Mouse (Mus musculus) kidney, embryonic 16.5 days (tissue): ENCODE measurements around the gene Myom1. TPM values are rescaled to one million over a fixed set of nuclear protein-coding genes. Genes with fewer than 3 reads are reported as not detected.

Experiments used
- ATAC-seq: fragments of 200-750 bp; cut with Nextera tagmentation; 2 replicates; pipeline ENCODE4 v1.8.0; 2017; ENCODE audit warnings: moderate TSS enrichment; ENCODE audit not compliant: low FRiP score, low TSS enrichment
- H3K27ac ChIP-seq: fragments of 300-500 bp; sonication (generic); 2 replicates; pipeline ENCODE4 v1.5.1; 2014; ENCODE audit warnings: low read length
- H3K27me3 ChIP-seq: fragments of 300-500 bp; sonication (generic); 2 replicates; pipeline ENCODE4 v1.6.1; 2014; ENCODE audit warnings: low read length, control low read depth, mixed read lengths; ENCODE audit not compliant: insufficient read depth
- H3K36me3 ChIP-seq: fragments of 300-500 bp; sonication (generic); 2 replicates; pipeline ENCODE4 v1.6.1; 2014; ENCODE audit warnings: low read length, control low read depth, mixed read lengths; ENCODE audit not compliant: insufficient read depth
- H3K4me1 ChIP-seq: fragments of 300-500 bp; sonication (generic); 2 replicates; pipeline ENCODE4 v1.6.1; 2014; ENCODE audit warnings: low read length, control low read depth, mixed read lengths; ENCODE audit not compliant: insufficient read depth
- H3K4me2 ChIP-seq: fragments of 300-500 bp; sonication (generic); replicated peaks from 2 replicates; pipeline ENCODE4 v1.6.1; 2014; ENCODE audit warnings: low read depth, low read length
- H3K4me3 ChIP-seq: fragments of 300-500 bp; sonication (generic); 2 replicates; pipeline ENCODE4 v1.5.1; 2014; ENCODE audit warnings: mild to moderate bottlenecking, low read length
- H3K9ac ChIP-seq: fragments of 300-500 bp; sonication (generic); replicated peaks from 2 replicates; pipeline ENCODE4 v1.6.1; 2014; ENCODE audit warnings: low read length
- H3K9me3 ChIP-seq: fragments of 300-500 bp; sonication (generic); 2 replicates; pipeline ENCODE4 v1.6.1; 2016; ENCODE audit warnings: low read length, control low read depth
- WGBS: fragments of 180-500 bp; shearing (Covaris S2); extraction: QIAGEN DNeasy Blood & Tissue Kit; methylation state at CpG from one replicate; pipeline ENCODE4 v1.1.7; 2014; 5-methylcytosine and 5-hydroxymethylcytosine counted together
- polyA plus RNA-seq: library from polyadenylated mRNA; unstranded; fragments of >200 nt; fragmentation: Nextera tagmentation; extraction: Ambion mirVana; gene quantifications from 2 replicates; pipeline ENCODE4 v1.2.1, GENCODE M21; 2015

Gene Myom1
- polyA plus RNA-seq, 1 experiment from 2014 or later: 4.7 TPM

DNA sequence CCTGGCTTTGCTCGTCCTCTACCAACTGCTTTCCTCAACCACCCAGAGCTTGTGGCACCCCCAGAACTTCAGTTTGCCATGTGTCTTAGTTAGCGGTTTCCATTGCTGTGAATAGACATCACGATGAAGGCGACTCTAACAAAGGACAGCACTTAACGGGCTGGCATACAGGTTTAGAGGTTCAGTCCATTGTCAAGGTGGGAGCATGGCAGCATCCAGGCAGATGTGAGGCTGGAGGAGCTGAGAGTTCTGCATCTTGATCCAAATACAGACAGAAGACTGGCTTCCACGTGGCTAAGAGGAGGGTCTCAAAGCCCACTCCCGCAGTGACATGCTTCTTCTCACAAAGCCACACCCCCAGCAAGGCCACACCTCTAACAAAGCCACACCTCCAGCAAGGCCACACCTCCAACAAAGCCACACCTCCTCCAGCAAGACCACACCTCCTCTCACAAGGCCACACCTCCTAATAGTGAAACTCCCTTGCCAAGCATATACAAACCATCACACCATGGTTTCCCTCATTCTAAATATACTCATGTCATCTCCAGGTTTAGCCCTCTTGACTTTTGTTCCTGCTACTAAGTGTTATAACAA, 8.3 kb downstream of the Myom1 start:
- WGBS: 73% methylated on average over 7 of the region's 7 CpGs
- H3K4me2 ChIP-seq: no peak overlapping the region
- no peak overlapping the region for H3K27ac ChIP-seq
- no peak for ATAC-seq
- no peak overlapping the region for H3K9ac ChIP-seq
- H3K4me3 ChIP-seq: no peak overlapping the region
- peaks cover 14% of the 10 kb centered on the region for H3K4me1 ChIP-seq
- no peaks in the 10 kb centered on the region for H3K9me3 ChIP-seq
- no peaks in the 10 kb centered on the region for H3K36me3 ChIP-seq
- H3K27me3 ChIP-seq: no peaks in the 10 kb centered on the region

DNA sequence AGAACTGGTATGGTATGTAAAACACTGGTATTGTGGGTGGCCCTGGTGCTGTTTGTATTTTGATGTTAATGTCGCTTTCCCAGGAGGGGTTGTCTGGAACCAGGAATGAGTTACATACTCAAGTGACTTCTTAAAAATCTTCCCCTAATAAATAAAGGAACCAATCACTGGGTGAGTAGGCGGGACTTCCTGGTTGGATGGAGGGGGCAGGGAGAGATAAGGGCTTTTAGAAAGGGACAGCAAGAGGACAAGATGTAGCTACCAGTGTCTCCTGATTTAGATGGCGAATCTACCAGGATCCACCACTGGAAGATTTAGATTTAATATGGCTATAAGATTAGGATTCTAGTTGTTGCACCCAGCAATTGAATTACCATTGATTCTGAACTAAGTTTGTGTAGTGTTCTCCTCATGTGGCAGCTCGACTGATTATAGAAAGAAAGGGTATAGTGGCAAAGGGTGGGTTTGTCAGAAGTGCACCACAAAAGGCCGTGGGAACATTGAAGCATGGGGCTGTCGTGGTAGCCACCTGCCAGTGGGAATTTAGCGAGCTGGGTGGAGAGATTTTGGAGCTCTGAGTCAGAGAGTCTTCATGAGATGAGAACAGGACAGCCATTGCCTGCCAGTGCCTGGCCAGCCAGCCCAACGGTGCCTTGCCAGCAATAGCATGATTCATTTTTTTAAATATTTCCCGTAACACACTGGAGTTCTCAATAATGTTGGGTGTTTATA, 9.7 kb downstream of the Myom1 start:
- no peak overlapping the region for H3K4me2 ChIP-seq
- H3K9me3 ChIP-seq: no peaks in the 10 kb centered on the region
- H3K36me3 ChIP-seq: no peaks in the 10 kb centered on the region
- H3K27me3 ChIP-seq: no peaks in the 10 kb centered on the region
- H3K27ac ChIP-seq: no peak overlapping the region
- 84% methylated on average over 9 of the region's 9 CpGs for WGBS
- no peak overlapping the region for H3K9ac ChIP-seq
- peaks cover 14% of the 10 kb centered on the region for H3K4me1 ChIP-seq
- ATAC-seq: no peak
- no peak overlapping the region for H3K4me3 ChIP-seq

DNA sequence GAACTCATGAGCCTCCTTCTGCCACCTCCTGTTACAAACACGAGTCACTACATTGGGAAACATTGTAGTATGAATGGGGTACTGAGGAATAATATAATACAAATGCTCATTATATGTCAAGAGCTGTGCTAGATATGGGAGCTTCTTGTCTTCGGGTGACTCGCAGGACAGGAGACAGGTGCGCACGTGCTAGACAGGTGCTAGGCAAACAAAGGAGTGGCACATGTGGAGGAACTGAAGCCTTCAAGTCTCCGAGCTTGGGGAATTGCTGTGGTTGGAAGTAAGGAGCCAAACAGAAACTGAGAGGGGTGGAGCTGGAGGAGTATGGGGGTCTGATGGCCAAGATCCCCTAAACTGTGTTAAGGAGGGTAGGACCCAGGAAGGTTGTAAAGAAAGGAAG, 10.7 kb downstream of the Myom1 start:
- no peaks in the 10 kb centered on the region for H3K36me3 ChIP-seq
- 83% methylated on average over 6 of the region's 6 CpGs for WGBS
- H3K27ac ChIP-seq: no peak overlapping the region
- no peak overlapping the region for H3K4me2 ChIP-seq
- no peaks in the 10 kb centered on the region for H3K9me3 ChIP-seq
- no peak overlapping the region for H3K4me3 ChIP-seq
- no peaks in the 10 kb centered on the region for H3K27me3 ChIP-seq
- ATAC-seq: no peak
- H3K9ac ChIP-seq: no peak overlapping the region
- peaks cover 14% of the 10 kb centered on the region for H3K4me1 ChIP-seq

DNA sequence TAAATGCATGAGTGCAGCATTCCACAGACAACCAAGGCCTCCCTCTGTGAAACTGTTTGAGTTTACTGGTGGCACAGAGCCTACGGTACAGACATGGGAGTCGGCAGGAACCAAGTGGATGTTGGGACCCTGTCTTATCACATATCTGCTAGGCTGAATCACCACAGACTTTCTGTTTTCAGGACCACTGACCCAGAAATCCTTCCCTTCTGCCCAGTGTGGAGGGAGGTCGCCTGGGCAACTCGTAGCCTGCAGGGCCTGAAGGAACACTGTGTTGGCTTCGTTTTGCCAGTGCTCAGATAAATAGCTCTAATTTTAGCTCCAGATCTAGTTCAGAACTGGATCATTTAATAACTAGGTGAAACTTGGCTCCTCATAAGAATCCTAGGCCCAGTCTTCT, 12.5 kb downstream of the Myom1 start:
- no peaks in the 10 kb centered on the region for H3K27me3 ChIP-seq
- H3K4me3 ChIP-seq: no peak overlapping the region
- no peaks in the 10 kb centered on the region for H3K36me3 ChIP-seq
- peak overlapping the region; percentile 71 for H3K27ac ChIP-seq
- peak; percentile 58; the same call in 1 of the 2 replicates for ATAC-seq
- H3K9ac ChIP-seq: peak overlapping the region; percentile 31; the same call in 1 of the 2 replicates
- 46% methylated on average over 5 of the region's 5 CpGs for WGBS
- peaks cover 23% of the 10 kb centered on the region for H3K4me1 ChIP-seq
- H3K9me3 ChIP-seq: no peaks in the 10 kb centered on the region
- no peak overlapping the region for H3K4me2 ChIP-seq

DNA sequence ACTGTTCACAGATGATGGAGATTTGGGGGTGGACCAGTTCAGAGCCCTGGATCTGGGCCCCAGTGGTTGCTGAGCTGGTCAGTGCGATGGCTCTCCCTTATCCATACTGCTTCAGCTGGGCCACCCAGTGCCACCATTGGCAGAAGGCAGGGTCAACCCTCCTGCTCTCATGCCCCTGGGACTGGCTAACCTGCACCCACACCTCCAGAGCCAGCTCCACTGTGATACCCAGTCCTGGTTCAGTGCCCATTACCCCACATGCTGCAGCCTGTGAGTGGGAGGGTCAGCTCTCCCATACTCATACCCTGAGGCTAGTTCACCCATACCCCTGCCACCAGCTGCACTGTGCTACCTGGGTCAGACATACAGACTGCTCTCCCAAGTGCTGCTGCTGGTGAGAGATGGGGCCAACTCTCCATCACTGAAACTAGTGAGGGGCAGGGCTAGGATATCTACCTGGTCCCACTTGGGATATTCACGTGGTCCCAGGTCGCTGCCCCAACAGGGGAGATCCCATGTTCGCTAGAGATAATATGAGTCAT, 15.1 kb downstream of the Myom1 start:
- WGBS: 93% methylated on average over 4 of the region's 4 CpGs
- no peak overlapping the region for H3K4me3 ChIP-seq
- H3K9me3 ChIP-seq: no peaks in the 10 kb centered on the region
- no peaks in the 10 kb centered on the region for H3K36me3 ChIP-seq
- no peak overlapping the region for H3K4me2 ChIP-seq
- peaks cover 23% of the 10 kb centered on the region for H3K4me1 ChIP-seq
- no peaks in the 10 kb centered on the region for H3K27me3 ChIP-seq
- no peak overlapping the region for H3K9ac ChIP-seq
- H3K27ac ChIP-seq: no peak overlapping the region
- ATAC-seq: peak; percentile 32; the same call in 1 of the 2 replicates

DNA sequence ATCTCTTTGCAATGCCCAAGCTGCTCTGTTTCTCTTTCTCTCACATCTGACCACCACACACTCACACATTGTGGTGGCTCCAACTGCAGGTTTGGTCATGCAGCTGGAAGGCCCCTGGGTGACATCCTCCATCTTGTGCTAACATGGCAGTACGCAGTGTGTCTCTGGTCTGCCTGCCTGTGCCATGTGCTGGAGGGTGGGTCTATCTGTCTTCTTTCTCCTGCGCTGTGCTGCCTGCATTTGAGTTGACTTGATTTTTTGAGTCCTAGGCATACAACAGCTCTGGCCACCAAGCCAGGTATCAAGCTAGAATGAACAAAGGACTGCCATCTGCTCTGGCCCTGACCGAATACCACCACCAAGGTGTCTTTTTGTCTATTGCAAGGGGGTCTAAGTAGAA, 15.7 kb downstream of the Myom1 start:
- Histone ChIP-seq H3K36me3 (no peaks in the 10 kb centered on the region), H3K9me3 (no peaks in the 10 kb centered on the region), H3K4me3 (no peak overlapping the region), H3K4me1 (peaks cover 23% of the 10 kb centered on the region), H3K27me3 (no peaks in the 10 kb centered on the region), H3K9ac (no peak overlapping the region), H3K27ac (no peak overlapping the region), H3K4me2 (no peak overlapping the region)
- no peak for ATAC-seq
- 92% methylated on average over 3 of the region's 3 CpGs for WGBS

DNA sequence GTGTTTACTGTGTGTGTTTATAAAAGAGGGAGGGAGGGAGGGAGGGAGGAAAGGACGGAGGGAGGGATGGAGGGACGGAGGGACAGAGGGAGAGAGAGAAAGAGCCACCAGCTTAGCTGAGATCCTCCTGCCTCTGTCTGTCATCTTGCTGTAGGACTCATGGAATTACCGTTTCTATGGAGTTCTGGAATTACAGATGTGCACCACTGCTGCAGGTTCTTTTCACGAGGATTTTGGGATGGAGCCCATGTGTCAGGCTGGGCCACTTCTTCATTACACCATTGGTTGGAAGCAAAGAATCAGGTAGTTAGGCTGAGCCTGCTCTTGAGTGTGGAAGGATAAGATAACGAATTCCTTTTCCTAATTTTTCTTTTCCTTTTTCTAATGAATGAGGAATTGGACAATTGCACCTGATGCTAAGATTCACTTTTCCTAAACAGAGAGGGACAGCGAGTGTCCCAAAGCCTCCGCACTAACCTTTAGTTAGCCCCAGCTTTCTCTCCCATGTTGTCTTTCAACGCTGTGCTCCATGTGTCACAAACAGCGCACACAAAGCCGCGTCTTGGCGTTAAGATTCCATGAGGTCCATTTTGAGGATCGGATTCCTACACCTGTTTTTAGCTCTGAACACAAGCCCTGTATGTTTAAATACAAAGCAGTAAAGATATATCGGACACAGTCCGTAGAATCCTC, 16.3 kb downstream of the Myom1 start:
- Histone ChIP-seq H3K27ac (no peak overlapping the region), H3K4me1 (peaks cover 23% of the 10 kb centered on the region), H3K9me3 (no peaks in the 10 kb centered on the region), H3K4me2 (no peak overlapping the region), H3K9ac (no peak overlapping the region), H3K27me3 (no peaks in the 10 kb centered on the region), H3K36me3 (no peaks in the 10 kb centered on the region), H3K4me3 (no peak overlapping the region)
- 82% methylated on average over 15 of the region's 15 CpGs for WGBS
- ATAC-seq: no peak

DNA sequence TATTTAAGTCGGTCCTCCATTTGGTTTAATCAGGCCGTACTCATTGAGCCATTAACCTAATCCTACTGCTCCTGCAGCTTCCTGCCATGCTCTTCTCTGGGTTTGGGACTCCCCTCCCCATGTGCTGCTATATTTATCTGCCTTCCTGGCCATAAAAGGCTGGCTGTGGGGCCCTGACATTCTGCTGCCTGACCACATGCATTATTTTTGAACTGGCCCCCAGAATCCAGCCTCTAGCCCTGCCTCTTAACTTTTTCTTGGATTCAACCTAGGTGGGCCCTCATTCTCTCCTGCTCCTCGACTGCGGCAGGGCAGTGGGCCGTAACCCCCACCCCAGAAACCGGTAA, 16.8 kb downstream of the Myom1 start:
- H3K9ac ChIP-seq: peak overlapping the region; percentile 43
- ATAC-seq: no peak
- H3K36me3 ChIP-seq: no peaks in the 10 kb centered on the region
- H3K4me2 ChIP-seq: peak overlapping the region; percentile 20; the same call in 1 of the 2 replicates
- H3K4me1 ChIP-seq: peaks cover 23% of the 10 kb centered on the region
- H3K4me3 ChIP-seq: no peak overlapping the region
- no peaks in the 10 kb centered on the region for H3K9me3 ChIP-seq
- WGBS: 13% methylated on average over 6 of the region's 6 CpGs
- no peaks in the 10 kb centered on the region for H3K27me3 ChIP-seq
- H3K27ac ChIP-seq: no peak overlapping the region

DNA sequence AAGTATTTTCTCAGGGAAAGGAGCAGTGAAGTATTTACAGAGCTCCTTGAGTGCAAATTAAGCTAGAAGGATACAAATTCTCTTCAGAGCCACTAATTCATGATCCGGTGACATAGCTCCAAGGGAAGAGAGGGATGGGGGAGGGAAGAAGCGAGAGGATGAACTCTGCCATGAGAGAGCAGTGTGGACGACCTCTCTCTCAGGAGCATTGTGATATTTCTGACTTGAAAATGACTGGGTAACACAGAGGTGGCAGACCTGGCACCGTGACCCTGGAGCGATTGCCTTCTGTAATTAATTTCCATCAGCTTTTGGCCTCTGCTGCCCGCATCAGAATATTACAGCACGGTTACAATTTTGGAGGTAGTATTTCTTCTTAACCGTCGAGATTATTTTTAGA, 17.4 kb downstream of the Myom1 start:
- H3K27me3 ChIP-seq: no peaks in the 10 kb centered on the region
- H3K36me3 ChIP-seq: no peaks in the 10 kb centered on the region
- peak overlapping the region; percentile 20; the same call in 1 of the 2 replicates for H3K4me2 ChIP-seq
- peaks cover 18% of the 10 kb centered on the region for H3K4me1 ChIP-seq
- H3K9ac ChIP-seq: peak overlapping the region; percentile 43; the same call in 1 of the 2 replicates
- H3K27ac ChIP-seq: no peak overlapping the region
- no peaks in the 10 kb centered on the region for H3K9me3 ChIP-seq
- no peak for ATAC-seq
- no peak overlapping the region for H3K4me3 ChIP-seq
- WGBS: 46% methylated on average over 9 of the region's 9 CpGs

DNA sequence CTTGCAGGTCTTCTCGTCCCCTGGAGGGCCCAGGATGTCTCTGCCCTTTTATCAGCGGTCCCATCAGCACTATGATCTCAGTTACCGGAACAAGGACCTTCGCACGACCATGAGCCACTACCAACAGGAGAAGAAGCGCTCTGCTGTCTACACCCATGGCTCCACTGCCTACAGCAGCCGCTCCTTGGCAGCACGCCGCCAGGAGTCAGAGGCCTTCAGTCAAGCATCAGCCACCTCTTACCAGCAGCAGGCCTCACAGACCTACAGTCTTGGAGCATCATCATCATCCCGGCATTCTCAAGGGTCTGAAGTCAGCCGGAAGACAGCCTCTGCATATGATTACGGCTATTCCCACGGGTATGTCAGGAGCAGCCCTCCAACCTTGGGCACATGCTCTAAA, 20.4 kb downstream of the Myom1 start:
- ATAC-seq: no peak
- no peak overlapping the region for H3K4me2 ChIP-seq
- H3K36me3 ChIP-seq: no peaks in the 10 kb centered on the region
- H3K4me3 ChIP-seq: no peak overlapping the region
- WGBS: 89% methylated on average over 13 of the region's 13 CpGs
- H3K27ac ChIP-seq: no peak overlapping the region
- no peak overlapping the region for H3K9ac ChIP-seq
- H3K27me3 ChIP-seq: no peaks in the 10 kb centered on the region
- H3K4me1 ChIP-seq: peaks cover 11% of the 10 kb centered on the region
- H3K9me3 ChIP-seq: no peaks in the 10 kb centered on the region
